Mouse (Mus musculus) CH12.LX (cell line): ENCODE measurements around the gene Klc1. TPM values are rescaled to one million over a fixed set of nuclear protein-coding genes. Genes with fewer than 3 reads are reported as not detected.

ENCODE experiments used
- DNase-seq: peaks from one replicate; pipeline ENCODE4 v3.0.0-alpha.2; 2013; ENCODE audit errors: extremely low read depth
- H3K27ac ChIP-seq: 2 replicates; pipeline ENCODE4 v1.5.1; 2012; ENCODE audit warnings: low read depth, mild to moderate bottlenecking, control low read depth, moderate library complexity; ENCODE audit not compliant: insufficient read depth
- H3K27me3 ChIP-seq: replicated peaks from 2 replicates; pipeline ENCODE3; 2012; ENCODE audit warnings: inconsistent platforms
- H3K36me3 ChIP-seq, 2 experiments: replicated peaks in 1 of 2; 2 replicates each; pipeline versions ENCODE3 to v1.6.1; 2012; ENCODE audit warnings: inconsistent platforms in 1 of 2, low read length in 1 of 2, mild to moderate bottlenecking in 1 of 2, mixed read lengths in 1 of 2, moderate library complexity in 1 of 2; ENCODE audit not compliant: control insufficient read depth in 1 of 2, insufficient read depth in 1 of 2
- H3K4me1 ChIP-seq, 2 experiments: 2 replicates each; pipeline ENCODE4 v1.6.1; 2012; ENCODE audit warnings: inconsistent platforms in 1 of 2, moderate library complexity in 1 of 2; ENCODE audit not compliant: insufficient read depth in 2 of 2, control insufficient read depth in 1 of 2
- H3K4me2 ChIP-seq: 2 replicates; pipeline ENCODE4 v1.6.1; 2012; ENCODE audit warnings: low read depth, mild to moderate bottlenecking, control low read depth; ENCODE audit not compliant: poor library complexity, insufficient read depth, severe bottlenecking
- H3K4me3 ChIP-seq, 3 experiments: fragments of 150-350 bp in 1 of 3; sonication (generic) in 1 of 3; replicated peaks in 1 of 3; 2 replicates each; pipeline versions ENCODE3 to v1.5.1; 2011 to 2012; ENCODE audit warnings: low read depth in 2 of 3, low read length in 2 of 3, mild to moderate bottlenecking in 2 of 3, moderate library complexity in 2 of 3, control low read depth in 1 of 3, improper control_type of control experiment in 1 of 3, inconsistent platforms in 1 of 3, mixed read lengths in 1 of 3; ENCODE audit not compliant: poor library complexity in 1 of 3
- H3K79me2 ChIP-seq: replicated peaks from 2 replicates; pipeline ENCODE4 v1.6.1; 2012; ENCODE audit warnings: mild to moderate bottlenecking, moderate library complexity; ENCODE audit not compliant: control insufficient read depth, poor library complexity, insufficient read depth, severe bottlenecking; ENCODE audit errors: extremely low read depth
- H3K9ac ChIP-seq: 2 replicates; pipeline ENCODE4 v1.6.1; 2012; ENCODE audit warnings: low read depth, mild to moderate bottlenecking, control low read depth, moderate library complexity; ENCODE audit not compliant: insufficient read depth
- H3K9me3 ChIP-seq: replicated peaks from 2 replicates; pipeline ENCODE3; 2012; ENCODE audit warnings: low read length, inconsistent platforms, mixed read lengths
- CHD1 ChIP-seq: IDR thresholded peaks from 2 replicates; pipeline ENCODE4 v1.6.1; 2012; ENCODE audit warnings: low read depth, low read length, improper control_type of control experiment, inconsistent platforms
- CTCF ChIP-seq, 2 experiments: IDR thresholded peaks in 1 of 2; conservative IDR thresholded peaks in 1 of 2; 2 replicates each; pipeline ENCODE4 v1.5.1; 2011 to 2012; ENCODE audit warnings: low read depth in 2 of 2, low read length in 2 of 2, improper control_type of control experiment in 1 of 2, inconsistent platforms in 1 of 2, mild to moderate bottlenecking in 1 of 2, moderate library complexity in 1 of 2
- E2F4 ChIP-seq: IDR thresholded peaks from 2 replicates; pipeline ENCODE4 v1.6.1; 2011; ENCODE audit warnings: low read depth, low read length, improper control_type of control experiment; ENCODE audit not compliant: insufficient replicate concordance
- ELF1 ChIP-seq: IDR thresholded peaks from 2 replicates; pipeline ENCODE4 v1.6.1; 2014; ENCODE audit warnings: low read depth, mild to moderate bottlenecking, inconsistent platforms, low read length, improper control_type of control experiment
- EP300 ChIP-seq: IDR thresholded peaks from 2 replicates; pipeline ENCODE4 v1.6.1; 2011; ENCODE audit warnings: low read length, improper control_type of control experiment
- GABPA ChIP-seq: IDR thresholded peaks from 2 replicates; pipeline ENCODE4 v1.6.1; 2012; ENCODE audit warnings: low read depth, low read length, improper control_type of control experiment, inconsistent platforms; ENCODE audit not compliant: insufficient replicate concordance
- IRF4 ChIP-seq: IDR thresholded peaks from 2 replicates; pipeline ENCODE4 v1.6.1; 2014; ENCODE audit warnings: low read depth, mild to moderate bottlenecking, inconsistent platforms, low read length, improper control_type of control experiment
- JUN ChIP-seq: IDR thresholded peaks from 2 replicates; pipeline ENCODE4 v1.6.1; 2011; ENCODE audit warnings: low read depth, mild to moderate bottlenecking, low read length, improper control_type of control experiment, moderate library complexity; ENCODE audit not compliant: insufficient read depth
- MAX ChIP-seq: IDR thresholded peaks from 2 replicates; pipeline ENCODE4 v1.6.1; 2011; ENCODE audit warnings: low read length, improper control_type of control experiment
- MAZ ChIP-seq: IDR thresholded peaks from 2 replicates; pipeline ENCODE4 v1.6.1; 2012; ENCODE audit warnings: low read depth, mild to moderate bottlenecking, inconsistent platforms, low read length, improper control_type of control experiment, moderate library complexity
- MEF2A ChIP-seq: IDR thresholded peaks from 2 replicates; pipeline ENCODE4 v1.6.1; 2014; ENCODE audit warnings: low read depth, mild to moderate bottlenecking, inconsistent platforms, low read length, improper control_type of control experiment, borderline replicate concordance
- MXI1 ChIP-seq: IDR thresholded peaks from 2 replicates; pipeline ENCODE4 v1.6.1; 2011; ENCODE audit warnings: mild to moderate bottlenecking, low read depth, low read length, improper control_type of control experiment
- MYC ChIP-seq: IDR thresholded peaks from 2 replicates; pipeline ENCODE4 v1.6.1; 2011; ENCODE audit warnings: low read depth, mild to moderate bottlenecking, improper control_type of control experiment, low read length
- NRF1 ChIP-seq: IDR thresholded peaks from 2 replicates; pipeline ENCODE4 v1.6.1; 2014; ENCODE audit warnings: low read depth, mild to moderate bottlenecking, inconsistent platforms, low read length, improper control_type of control experiment, moderate library complexity
- POLR2AphosphoS2 ChIP-seq: IDR thresholded peaks from 2 replicates; pipeline ENCODE4 v1.6.1; 2011; ENCODE audit warnings: low read depth, low read length, improper control_type of control experiment
- RAD21 ChIP-seq: IDR thresholded peaks from 2 replicates; pipeline ENCODE4 v1.6.1; 2011; ENCODE audit warnings: low read depth, mild to moderate bottlenecking, low read length, improper control_type of control experiment, moderate library complexity
- SIN3A ChIP-seq: IDR thresholded peaks from 2 replicates; pipeline ENCODE4 v1.6.1; 2012; ENCODE audit warnings: low read length, improper control_type of control experiment, inconsistent platforms
- SMC3 ChIP-seq: IDR thresholded peaks from 2 replicates; pipeline ENCODE4 v1.6.1; 2011; ENCODE audit warnings: low read depth, low read length, improper control_type of control experiment
- TCF12 ChIP-seq: IDR thresholded peaks from 2 replicates; pipeline ENCODE4 v1.6.1; 2014; ENCODE audit warnings: low read depth, mild to moderate bottlenecking, inconsistent platforms, low read length, improper control_type of control experiment
- UBTF ChIP-seq: IDR thresholded peaks from 2 replicates; pipeline ENCODE4 v1.6.1; 2012; ENCODE audit warnings: low read depth, mild to moderate bottlenecking, inconsistent platforms, low read length, improper control_type of control experiment, moderate library complexity
- USF1 ChIP-seq: IDR thresholded peaks from 2 replicates; pipeline ENCODE4 v1.6.1; 2014; ENCODE audit warnings: low read depth, mild to moderate bottlenecking, inconsistent platforms, low read length, improper control_type of control experiment
- USF2 ChIP-seq: conservative IDR thresholded peaks from 2 replicates; pipeline ENCODE4 v1.6.1; 2011; ENCODE audit warnings: low read depth, low read length, improper control_type of control experiment
- ZC3H11A ChIP-seq: IDR thresholded peaks from 2 replicates; pipeline ENCODE4 v1.6.1; 2012; ENCODE audit warnings: low read depth, mild to moderate bottlenecking, inconsistent platforms, low read length, improper control_type of control experiment
- ZMIZ1 ChIP-seq: IDR thresholded peaks from 2 replicates; pipeline ENCODE4 v1.6.1; 2012; ENCODE audit warnings: low read depth, mild to moderate bottlenecking, inconsistent platforms, low read length, improper control_type of control experiment
- dilution Hi-C: fragments of 300-500 bp; cut with MboI; formaldehyde crosslinking; loops from 2 replicates; pipeline ENCODE4 v1.14.3; 2020; ENCODE audit warnings: low sequenced_read_pairs; ENCODE audit not compliant: extremely low pct_unique_long_range_greater_than_20kb, extremely low pct_ligation_motif_present
- in situ Hi-C: fragments of 300-500 bp; cut with MboI; formaldehyde crosslinking; loops from 3 replicates; pipeline ENCODE4 v1.14.3; 2019; ENCODE audit warnings: low sequenced_read_pairs, low pct_ligation_motif_present, low pct_unique_long_range_greater_than_20kb, mixed read lengths
- polyA plus RNA-seq: library from polyadenylated mRNA; unstranded; fragments of >175 nt; gene quantifications from 2 replicates; pipeline ENCODE4 v1.2.1, GENCODE M21; 2012; ENCODE audit warnings: low read depth; ENCODE audit not compliant: insufficient read length
- total RNA-seq, 2 experiments: library from RNA; depleted of rRNA; stranded (reverse); fragments of 300-350 nt in 1 of 2; fragments of >200 nt in 1 of 2; gene quantifications; 2 replicates each; pipeline ENCODE4 v1.2.3; 2012 to 2014

The Klc1 gene
- total and polyA plus RNA-seq, 3 experiments = 45.6 to 77.0 (median 55.1) TPM

- in situ Hi-C loops = loop anchor here (5.0 to 10.0 kb wide), 2 partner anchors 33 to 55 kb away; partner anchors contain the start of gene Trmt61a
Observed at GRCm38 (mm10) chr12:111710091-111710490, 48.6 kb upstream of the Klc1 start.

DNA sequence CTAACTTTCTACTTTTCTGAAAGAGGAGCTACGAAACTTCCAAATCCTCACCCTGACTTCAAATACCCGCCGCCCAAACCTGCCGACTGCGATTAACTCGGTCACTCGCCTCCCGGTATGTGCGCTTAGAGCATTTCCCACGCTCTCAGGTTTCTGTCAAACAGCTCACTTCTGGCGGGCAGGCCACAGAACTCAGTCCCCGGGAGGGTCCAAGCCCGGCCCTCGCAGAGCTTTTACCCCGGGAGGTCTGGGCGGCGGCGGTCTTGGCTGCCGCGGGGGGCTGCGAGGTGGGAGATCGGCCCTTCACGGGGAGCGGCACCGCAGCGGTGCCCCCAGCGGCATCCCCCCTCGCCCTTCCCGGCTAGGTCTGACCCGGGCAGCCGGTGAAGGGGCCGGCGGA is 46.2 kb upstream of the Klc1 start:
- peak overlapping the region; percentile 59; the same call in 1 of the 2 replicates for H3K4me2 ChIP-seq
- no peak for DNase-seq
- H3K27me3 ChIP-seq = no peaks in the 10 kb centered on the region
- peaks cover 15 to 57% of the 10 kb centered on the region in 2 experiments for H3K36me3 ChIP-seq
- dilution Hi-C loops (no loop called here), in situ Hi-C loops (loop anchor here (5.0 to 10.0 kb wide), 2 partner anchors 35 to 58 kb away; partner anchors contain the start of gene Trmt61a)
- no peak for TF ChIP-seq RAD21
- peaks cover 26% of the 10 kb centered on the region for H3K79me2 ChIP-seq
- no peak overlapping the region for H3K27ac ChIP-seq
- H3K9me3 ChIP-seq = no peaks in the 10 kb centered on the region
- peak overlapping the region; percentile 96 for H3K9ac ChIP-seq
- H3K4me1 ChIP-seq = peaks cover 8 to 33% of the 10 kb centered on the region in 2 experiments
- H3K4me3 ChIP-seq = peak overlapping the region; percentile 93 to 100 (median 98)

More at GRCm38 (mm10) chr12:111710091-111710490, 48.6 kb upstream of the Klc1 start:
- Histone ChIP-seq H3K27ac (no peak overlapping the region), H3K9ac (no peak overlapping the region), H3K9me3 (no peaks in the 10 kb centered on the region), H3K4me3 (no peak overlapping the region), H3K4me2 (no peak overlapping the region), H3K4me1 (peaks cover 8 to 33% of the 10 kb centered on the region in 2 experiments), H3K36me3 (peaks cover 15 to 54% of the 10 kb centered on the region in 2 experiments), H3K79me2 (peaks cover 26% of the 10 kb centered on the region), H3K27me3 (no peaks in the 10 kb centered on the region)
- dilution Hi-C loops = no loop called here
- TF ChIP-seq CHD1 (no peak), UBTF (no peak), MEF2A (no peak), JUN (no peak), POLR2AphosphoS2 (no peak), EP300 (no peak), ZC3H11A (no peak), USF1 (no peak)
- no peak for DNase-seq

- in situ Hi-C loops (loop anchor here (5.0 to 10.0 kb wide), 2 partner anchors 36 to 58 kb away; partner anchors contain the start of gene Trmt61a), dilution Hi-C loops (no loop called here)
- H3K4me1 ChIP-seq = peaks cover 8 to 31% of the 10 kb centered on the region in 2 experiments
- no peaks in the 10 kb centered on the region for H3K9me3 ChIP-seq
- H3K27me3 ChIP-seq = no peaks in the 10 kb centered on the region
- peak within 1 kb of the TSS; percentile 93 to 100 (median 98) for H3K4me3 ChIP-seq
- H3K27ac ChIP-seq = no peak within 1 kb of the TSS
- peaks cover 26% of the 10 kb centered on the region for H3K79me2 ChIP-seq
- H3K9ac ChIP-seq = peak within 1 kb of the TSS; percentile 96
- peak within 1 kb of the TSS; percentile 59 for H3K4me2 ChIP-seq
- H3K36me3 ChIP-seq = peaks cover 15 to 52% of the 10 kb centered on the region in 2 experiments
- peak; percentile 79 for DNase-seq
- TF ChIP-seq ZMIZ1 (peak; percentile 94), SMC3 (no peak), GABPA (peak; percentile 74; the same call in 1 of the 2 replicates), MYC (0 out of 2 replicates have a peak, but pooled peaks have one; percentile 27), MXI1 (peak; percentile 81; the same call in 1 of the 2 replicates), IRF4 (peak; percentile 63; the same call in 1 of the 2 replicates), MAX (peak; percentile 74), ELF1 (peak; percentile 95), CTCF (conservative IDR thresholded peaks at IDR 0.05 in 1 of 2, IDR thresholded peaks at IDR 0.05 in 1 of 2; ENCODE audit: low read depth in 2 of 2, low read length in 2 of 2) (peak in 1 of 2 experiments; percentile 4; a peak in 1 of 4 replicates), TCF12 (peak; percentile 100), MAZ (peak; percentile 56; the same call in 1 of the 2 replicates), JUN (no peak), SIN3A (peak; percentile 100), NRF1 (peak; percentile 71), E2F4 (no peak), USF2 (no peak)
Observed at GRCm38 (mm10) chr12:111713004-111713651, 45.5 kb upstream of the Klc1 start, which contains the start of the genes Bag5 and Apopt1. Bag5 (minus strand) TSS chr12:111713257. Apopt1 (plus strand) TSS chr12:111713261.
